Mouse (Mus musculus) kidney, adult 11 months (tissue): ENCODE measurements around the gene Atp1a4.
"Not testable (repeated sequence)": the region's sequence is repeated elsewhere in the genome, so short reads cannot be mapped to it uniquely, and the experiment has no call there.

Source experiments
- DNase-seq: peaks from one replicate; pipeline ENCODE4 v3.0.0; 2022

Gene Atp1a4

DNA sequence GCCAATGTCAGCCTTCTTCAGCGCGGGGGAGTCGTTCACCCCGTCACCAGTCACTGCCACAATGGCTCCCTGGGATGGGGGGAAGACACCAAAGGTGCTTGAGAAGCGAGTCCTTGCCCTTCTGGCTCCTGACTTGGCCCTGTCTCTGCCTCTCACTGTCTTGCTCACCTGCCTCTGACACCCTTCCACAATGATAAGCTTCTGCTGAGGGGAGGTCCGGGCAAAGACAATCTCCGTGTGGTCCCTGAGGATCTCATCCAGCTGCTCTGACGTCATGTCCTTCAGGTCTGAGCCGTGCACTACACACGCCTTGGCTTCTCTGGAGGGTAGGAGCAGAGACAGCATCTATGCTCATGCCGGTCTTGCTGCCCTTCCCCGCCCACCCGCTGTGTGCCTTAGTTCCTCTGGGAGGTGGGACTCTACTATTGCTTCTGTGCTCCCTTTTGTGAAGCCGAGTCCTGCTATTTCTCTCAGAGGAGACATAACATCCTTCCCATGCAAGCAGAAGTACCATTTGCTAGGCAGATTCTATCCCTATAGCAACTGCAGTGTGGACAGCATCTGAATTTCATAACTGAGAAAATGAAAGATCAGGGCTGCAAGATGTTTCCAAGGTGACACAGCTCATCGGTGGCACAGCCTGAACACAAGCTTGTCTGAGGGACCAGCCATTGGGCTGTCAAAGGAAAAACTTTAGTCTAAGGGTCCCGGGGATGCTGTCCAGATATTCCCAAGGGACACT lies 21.7 kb upstream of the Atp1a4 start:
- DNase-seq: no peak

DNA sequence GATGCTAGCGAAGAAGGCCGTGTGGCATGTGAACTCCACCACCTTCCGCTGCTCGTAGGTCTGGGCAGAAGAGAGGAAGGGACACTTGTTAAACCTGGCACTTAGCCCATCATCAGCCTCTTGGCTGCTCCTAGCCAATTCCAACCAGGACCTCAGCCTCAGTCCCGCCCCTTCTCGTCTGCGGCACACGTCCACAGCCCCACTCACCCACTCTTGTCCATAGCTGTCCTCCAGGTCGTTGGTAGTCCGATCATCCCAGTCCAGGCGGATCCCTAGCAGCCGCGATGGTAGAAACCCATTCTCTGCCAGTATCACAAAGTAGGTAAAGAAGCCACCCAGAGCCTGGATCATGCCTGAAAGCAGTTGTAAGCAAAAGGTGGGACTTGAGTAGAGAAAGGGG lies 20.1 kb upstream of the Atp1a4 start:
- no peak for DNase-seq

DNA sequence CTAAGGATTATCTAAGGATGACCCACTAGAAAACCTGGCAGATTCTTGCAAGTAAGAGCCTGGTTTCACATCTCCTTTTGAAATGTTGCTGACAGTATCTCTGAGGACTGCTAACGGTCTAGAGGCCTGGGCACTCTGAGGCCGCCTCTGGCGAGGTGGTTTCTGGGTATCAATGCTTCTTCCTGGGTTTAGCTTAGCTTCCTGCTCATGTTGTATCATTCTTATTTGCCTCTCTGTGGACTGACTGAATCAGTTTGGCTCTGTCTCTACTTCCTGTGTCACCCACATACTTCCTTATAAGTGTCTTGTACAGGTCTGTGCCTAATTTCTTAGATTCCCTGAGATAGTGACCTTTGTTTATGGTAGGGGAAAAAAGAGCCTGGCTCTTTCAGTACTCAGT lies 19.0 kb upstream of the Atp1a4 start:
- DNase-seq: no peak

DNA sequence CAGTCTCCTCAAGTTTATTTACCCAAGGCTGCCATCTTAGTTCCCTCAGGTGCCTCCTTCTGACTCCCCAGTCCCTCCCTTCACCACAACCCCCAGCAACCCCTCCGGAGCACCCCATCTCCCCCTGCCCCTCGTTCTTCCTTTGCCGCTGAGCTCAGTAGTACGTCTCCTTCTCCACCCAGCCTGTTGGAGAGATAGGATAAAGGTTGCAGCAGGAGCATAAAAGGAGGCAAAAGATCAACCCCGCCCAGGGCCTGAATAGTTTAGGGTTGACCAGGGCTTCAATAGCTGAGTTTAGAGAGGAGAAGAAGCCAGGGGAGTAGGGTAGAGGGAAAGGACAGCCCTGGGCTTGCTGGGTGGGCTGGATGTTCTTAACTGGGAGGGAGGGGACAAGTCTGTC lies 16.3 kb upstream of the Atp1a4 start:
- DNase-seq: no peak

DNA sequence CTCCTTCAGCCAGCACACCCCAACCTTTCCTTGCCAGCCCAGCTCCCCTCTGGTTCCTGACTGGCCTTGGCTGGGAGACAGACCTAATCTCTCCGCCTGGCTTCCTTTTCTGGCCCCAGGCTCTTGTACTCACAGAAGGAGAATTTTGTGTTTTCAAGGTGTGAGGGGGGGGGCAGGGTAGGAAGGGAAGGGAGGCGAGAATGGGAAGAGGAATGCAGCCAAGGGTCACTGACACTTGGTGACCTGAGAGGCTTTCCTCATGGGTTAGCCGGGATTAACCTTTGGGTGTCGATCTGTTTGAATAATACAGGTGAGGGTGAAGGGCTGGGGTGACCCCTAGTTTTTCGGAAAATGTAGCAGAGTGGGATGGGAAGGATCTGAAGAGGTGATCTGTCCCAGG lies 15.9 kb upstream of the Atp1a4 start:
- DNase-seq: peak; percentile 36

DNA sequence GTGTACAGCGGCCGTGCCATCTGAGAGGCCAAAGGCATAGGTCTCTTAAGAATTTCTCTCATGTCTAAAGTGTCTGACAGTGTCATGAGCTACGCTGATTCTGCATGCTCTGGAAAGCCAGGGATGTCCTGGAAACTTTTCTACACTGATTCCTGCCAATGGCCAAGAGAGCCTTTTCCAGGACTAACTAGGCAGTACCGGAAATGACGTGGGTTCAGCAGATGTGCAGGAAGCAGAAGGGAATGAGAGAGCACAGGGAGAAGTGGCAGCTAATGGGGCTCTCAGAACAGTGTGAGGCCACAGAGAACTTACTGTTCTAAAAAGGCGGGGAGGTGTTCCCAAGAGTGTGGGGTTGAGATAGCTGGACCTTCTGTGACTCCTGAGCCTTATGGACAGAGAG lies 15.2 kb upstream of the Atp1a4 start:
- no peak for DNase-seq

DNA sequence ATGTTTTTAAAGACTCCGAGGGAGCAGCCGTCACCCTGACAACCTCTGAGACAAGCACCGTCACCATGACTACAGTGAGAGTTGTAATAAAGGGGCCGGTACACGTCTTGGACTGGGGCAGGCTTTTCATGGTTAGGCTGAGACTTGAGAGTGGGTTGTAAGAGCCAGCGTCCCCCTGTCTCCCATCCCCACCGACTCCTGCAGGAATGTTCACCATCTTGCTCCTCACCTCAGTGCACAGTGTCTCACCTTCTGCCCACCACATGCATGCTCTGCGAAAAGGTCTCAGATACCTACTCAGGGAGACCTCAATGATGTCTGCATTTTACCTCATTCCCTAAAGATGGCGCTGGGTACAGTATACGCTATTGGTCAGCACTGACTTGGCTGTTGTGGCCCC lies 13.6 kb upstream of the Atp1a4 start:
- DNase-seq: no peak

DNA sequence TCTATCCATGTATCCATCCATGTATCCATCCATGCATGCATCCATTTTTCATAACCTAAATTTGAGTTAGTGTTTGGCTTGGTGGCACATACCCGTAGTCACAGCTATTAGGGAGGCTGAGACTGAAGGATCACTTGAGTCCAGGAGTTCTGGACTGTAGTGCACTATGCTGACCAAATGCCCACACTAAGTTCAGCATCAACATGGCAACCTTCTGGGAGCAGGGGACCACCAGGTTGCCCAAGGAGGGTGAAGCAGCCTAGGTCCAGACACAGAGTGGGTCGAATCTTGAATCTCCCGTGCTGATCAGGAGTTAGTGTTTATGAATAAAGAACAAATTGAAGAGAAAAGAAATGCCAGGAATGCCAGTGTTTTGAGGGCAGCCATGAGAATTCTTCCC lies 13.0 kb upstream of the Atp1a4 start:
- no peak for DNase-seq

DNA sequence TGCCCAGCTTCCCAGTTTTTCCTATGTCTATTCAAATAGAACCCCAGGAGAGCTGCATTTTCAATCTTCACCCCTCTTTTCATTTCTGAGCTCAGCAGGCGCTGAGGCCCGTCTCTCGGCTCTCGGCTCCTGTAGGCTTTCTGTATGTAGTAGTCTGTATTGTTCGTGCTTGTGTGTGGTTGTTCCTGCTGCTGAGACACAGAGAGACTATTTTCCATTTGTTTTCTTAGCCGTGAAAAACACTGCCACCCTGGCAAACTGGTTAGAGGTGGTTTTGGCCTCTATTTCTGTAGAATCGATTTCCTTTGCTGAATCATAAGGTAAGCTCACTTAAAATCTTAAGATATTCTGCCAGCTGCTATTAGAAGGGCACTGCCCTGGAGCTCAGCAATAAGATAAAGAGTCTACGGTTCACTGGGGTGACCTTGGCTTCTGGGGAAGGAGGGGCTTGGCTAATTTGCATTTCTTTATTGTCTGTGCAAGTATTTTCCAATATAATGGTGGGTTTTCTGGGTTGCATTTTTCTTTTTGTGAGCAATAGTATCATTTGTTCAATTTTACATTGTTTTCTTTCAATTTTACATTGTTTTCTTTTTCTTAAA lies 3.4 kb upstream of the Atp1a4 start, which contains the start of gene Igsf8:
TSS of gene Igsf8 (plus strand) at position 165 of the 602 bp plus-strand sequence.
- DNase-seq: no peak

DNA sequence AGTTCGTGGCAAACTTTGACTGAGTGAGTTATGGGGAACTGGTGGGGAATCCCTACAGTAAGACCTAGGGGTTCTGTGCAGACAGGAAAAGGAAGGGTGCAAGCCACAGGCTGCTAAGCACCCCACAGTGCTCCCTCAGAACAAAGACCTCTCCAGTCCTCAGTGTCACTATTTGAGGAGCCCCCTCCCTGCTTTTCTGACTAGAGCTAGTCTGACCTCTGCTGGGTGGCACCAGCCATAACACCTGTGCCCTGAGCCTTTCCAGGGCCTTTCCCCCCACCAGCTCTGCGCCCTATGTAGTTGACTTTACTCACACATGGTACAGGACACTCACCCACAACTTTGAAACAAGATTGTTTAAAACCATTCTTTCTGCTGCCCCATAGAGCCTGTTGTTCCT lies 10.5 kb downstream of the Atp1a4 start:
- DNase-seq: no peak

DNA sequence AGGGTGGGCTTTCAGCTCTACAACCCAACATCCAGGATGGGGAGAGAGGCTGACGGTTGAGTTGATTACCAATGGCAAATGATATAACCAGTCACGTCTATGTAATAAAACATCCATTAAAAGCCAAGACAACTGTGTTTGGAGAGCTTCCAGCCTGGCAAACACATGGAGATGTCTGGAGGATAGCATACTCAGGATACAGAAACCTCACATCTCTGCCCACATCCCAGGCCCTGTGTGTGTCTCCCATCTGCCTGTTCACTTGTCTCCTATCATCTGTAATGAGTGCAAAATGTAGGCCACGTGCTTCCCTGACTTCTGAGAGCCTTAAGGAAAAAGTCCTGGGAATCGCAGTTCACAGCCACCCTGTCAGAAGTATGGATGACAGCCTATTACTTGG lies 11.0 kb downstream of the Atp1a4 start:
- no peak for DNase-seq

DNA sequence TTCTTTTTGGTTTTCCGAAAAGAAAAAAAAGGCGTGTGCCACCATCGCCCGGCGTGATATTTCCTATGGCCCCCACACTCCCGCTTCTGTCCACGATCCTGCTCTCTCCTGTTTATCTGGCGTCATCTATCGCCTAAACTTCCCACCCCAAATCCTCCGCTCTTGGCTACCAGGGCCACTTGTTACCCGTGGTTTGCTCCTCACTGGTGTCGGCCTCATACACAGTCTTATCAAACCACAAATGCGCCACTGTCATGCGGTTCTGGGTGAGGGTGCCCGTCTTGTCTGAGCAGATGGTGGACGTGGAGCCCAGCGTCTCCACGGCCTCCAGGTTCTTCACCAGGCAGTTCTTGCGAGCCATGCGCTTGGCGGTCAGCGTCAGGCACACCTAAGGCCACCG lies 13.6 kb downstream of the Atp1a4 start:
- DNase-seq: not testable (repeated sequence)

DNA sequence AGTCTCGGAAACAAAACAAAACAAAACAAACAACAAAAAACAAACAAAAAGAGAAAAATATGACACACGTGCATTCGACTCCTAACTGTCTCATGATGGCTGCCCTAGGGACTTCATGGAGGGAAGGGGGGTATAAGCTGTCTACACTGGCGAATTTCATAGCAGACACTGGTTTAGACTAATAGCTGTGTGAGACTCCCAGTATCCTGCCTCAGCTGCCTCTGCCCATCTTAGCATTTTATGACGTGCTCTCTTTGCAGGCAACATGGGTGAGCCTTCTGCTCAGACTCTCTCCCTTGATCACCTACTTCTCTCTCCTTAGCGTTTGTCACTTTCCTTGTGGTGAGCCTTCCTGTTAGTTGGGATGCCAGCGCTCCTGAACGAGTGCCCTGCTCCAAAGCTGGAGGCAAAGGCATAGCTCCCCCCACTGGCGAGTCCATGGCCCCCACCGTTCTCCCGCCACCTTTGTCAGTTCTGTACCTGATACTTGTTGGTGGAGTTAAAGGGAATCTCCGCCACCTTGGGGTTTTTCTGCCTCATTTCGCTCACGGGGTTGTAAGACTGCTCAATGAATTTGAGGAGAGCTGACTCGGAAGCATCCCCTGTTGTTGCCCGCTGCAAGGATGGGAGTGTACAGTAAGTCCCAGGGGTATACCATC lies 14.5 kb downstream of the Atp1a4 start:
- DNase-seq: no peak

DNA sequence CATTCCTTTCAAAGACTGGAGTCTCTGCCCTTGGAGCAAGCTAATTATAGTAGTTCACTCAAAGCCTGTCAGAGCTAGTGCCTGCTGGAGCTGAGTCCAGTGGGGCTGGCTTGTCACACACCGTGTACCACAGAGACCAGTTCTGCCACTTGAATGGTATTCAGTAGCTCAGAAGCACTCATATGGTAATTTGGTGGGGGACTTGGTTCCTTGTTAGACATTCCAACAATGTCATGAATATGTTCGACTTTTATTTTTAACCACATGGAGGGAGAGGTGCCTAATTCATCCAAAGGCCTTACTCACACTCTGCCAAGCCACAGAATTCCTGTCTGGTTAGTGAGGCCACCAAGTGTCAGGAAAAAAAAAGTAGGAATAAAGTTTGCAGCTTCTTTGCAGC lies 15.8 kb downstream of the Atp1a4 start:
- DNase-seq: peak; percentile 88

DNA sequence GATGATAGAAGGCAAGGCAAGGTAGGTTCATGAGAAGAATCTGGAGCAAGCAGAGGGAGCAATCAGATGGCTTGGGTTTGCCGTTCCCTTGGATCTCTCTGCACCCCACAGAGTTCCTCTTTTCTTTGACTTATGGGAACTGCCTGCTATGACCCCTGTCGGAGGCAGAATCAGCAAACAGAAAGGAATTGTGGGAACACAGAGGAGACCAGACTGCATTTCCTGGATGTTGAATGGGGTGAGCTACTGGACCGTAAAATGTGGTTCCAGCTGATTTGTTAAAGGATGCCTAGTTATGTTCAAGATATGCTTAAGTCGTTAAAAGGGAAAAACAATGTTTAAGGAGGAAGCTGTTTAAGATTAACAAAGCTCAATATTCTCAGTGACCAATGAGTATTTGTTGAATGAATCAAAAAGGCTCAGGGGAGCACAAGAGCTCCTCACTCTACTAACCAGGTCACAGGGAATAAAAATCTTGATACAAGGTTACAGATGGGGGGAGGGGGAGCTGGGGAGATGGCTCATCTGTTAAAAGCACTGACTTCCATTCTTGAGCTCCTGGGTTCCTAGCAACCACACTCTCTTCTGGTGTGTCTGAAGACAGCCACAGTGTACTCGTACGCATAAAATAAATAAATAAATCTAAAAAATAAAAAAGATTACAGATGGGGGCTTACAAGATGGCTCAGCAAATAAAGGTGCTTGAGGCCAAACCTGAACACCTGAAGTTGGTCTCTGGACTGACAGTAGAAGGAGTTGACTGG lies 17.1 kb downstream of the Atp1a4 start:
- peak; percentile 44 for DNase-seq

DNA sequence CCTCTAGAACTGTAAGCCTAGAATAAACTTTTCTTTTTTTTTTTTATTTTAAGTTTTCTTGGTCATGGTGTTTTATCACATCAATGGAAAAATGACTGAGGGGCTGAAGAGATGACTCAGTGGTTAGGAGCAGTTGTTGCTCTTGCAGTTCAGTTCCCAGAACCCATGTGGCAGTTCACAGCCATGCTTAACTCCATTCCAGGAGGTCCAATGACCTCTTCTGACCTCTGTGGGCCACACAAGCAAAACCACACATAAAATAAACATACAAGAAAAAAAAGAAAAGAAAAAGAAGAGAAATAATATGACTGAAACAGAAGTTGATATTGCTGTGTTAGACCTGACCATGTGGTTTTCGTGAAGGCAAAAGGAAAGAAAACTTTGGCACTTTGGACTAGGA lies 29.0 kb downstream of the Atp1a4 start:
- no peak for DNase-seq

DNA sequence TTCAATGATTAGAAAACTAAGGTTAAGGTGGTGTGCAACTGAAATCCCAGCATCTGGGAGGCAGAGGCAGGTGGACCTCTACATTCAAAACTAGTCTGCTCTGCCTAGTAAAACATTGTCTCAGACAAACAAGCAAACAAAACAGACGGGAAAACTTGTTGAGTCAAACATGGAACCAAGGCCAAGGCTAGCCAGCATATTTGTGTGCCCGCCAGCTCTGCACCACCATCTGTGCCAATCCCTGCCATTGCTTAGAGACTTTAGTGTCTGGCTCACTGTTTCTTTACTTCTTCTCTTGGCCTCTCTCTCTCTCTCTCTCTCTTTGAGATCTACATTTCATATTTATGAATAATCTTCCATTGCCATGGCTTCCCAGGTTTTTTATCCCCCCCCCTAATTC lies 30.0 kb downstream of the Atp1a4 start:
- no peak for DNase-seq

DNA sequence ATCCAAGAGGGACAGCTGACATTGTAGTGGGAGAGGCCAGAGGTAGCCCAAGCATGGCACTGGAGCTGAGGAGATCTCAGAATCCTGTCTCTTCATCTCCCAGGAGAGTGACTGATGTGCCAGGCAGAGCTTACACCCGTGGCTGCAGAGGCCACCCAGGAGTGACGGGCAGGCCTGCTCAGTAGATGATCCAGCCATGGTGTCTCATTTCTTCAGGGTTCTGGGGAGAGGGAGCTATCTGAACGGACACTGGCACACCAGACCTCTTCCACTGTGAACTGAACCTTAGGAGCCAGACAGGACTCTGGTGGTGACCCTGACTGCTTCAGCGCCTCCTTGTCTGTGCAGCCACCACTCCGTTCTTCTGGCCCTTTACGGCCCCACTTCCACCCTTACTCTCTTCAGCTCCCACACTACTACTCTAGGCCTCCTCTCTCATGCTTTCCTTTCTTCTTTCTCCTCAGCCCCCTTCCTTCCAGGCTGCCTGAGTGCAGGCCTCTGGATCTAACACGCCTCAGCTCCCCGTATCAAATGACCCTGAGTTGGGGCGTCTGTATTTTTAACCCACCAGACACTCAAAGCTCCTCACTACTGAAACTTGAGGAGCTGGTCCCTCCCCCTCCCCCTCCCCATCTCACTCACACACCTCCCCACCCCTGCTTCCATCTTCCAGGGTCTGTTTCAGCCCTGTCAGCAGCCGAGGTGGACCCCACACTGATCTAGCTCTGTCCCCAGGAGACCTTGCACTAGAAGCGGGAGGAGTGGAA lies 36.7 kb downstream of the Atp1a4 start:
- no peak for DNase-seq

DNA sequence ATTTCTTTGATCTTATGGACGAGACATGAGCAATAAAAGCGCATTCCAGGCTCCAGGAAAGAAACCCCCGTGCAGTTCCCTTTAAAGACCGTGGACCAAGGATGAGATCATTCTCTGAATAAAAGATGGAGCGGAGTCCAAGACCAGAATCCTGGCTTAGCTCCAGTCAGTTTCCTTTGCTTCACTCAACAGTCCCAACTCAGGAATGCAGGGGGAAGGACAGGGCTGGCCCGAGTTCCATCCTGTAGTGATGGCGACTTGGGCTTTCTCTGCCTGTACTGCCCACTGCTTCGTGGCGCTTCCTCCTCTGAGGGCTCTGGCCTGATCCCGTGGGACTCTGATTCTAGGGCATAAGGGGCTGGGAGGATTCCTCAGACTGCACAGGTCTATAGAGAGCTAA lies 37.8 kb downstream of the Atp1a4 start:
- DNase-seq: peak; percentile 76

DNA sequence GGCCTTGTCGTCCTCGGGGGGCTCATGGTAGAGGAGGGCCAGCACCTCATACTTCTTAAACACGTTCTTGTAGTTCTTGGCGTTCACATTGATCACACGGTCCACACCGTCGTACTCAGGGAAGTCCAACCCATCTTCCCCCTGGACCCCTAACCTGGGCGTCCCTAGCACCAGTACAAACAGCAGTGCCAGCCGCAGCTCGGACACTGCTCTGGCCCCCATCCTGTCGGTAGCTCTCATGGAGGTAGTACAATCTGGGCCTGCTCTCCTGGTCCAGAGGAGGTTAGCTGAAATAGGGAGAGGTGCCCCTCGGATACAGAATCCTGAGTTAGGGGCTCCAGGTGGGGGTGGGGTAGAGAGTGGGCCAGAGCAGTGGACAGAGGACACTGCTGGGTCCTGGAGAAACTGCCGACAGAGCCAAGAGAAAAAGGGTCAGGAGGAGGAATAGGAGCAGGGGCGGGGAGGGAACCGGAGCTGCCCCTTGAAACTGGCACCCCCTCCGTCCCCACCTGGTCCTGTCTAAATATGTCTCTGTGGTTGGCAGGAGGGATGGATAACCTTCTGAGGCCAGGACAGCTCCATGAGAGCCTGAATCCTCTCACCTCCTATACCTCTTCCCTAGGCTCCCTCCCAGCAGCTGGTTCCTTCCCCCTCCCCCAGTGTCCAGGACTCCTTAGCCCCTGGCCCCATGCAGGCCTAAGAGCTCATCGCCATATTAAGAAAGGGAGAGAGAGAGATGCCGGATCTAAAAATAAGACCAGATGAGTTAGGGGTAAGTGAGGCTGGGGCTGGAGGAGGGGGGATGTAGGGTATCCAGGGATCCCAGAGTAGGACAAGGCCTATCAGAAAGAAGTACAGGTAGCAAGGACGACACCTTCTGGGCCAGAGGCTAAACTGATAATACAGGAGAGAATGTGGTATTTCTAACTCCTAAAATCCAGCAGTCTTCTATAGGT lies 38.5 kb downstream of the Atp1a4 start, which contains the start of gene Casq1:
TSS of gene Casq1 (minus strand) at position 418 of the 956 bp plus-strand sequence.
- DNase-seq: no peak

DNA sequence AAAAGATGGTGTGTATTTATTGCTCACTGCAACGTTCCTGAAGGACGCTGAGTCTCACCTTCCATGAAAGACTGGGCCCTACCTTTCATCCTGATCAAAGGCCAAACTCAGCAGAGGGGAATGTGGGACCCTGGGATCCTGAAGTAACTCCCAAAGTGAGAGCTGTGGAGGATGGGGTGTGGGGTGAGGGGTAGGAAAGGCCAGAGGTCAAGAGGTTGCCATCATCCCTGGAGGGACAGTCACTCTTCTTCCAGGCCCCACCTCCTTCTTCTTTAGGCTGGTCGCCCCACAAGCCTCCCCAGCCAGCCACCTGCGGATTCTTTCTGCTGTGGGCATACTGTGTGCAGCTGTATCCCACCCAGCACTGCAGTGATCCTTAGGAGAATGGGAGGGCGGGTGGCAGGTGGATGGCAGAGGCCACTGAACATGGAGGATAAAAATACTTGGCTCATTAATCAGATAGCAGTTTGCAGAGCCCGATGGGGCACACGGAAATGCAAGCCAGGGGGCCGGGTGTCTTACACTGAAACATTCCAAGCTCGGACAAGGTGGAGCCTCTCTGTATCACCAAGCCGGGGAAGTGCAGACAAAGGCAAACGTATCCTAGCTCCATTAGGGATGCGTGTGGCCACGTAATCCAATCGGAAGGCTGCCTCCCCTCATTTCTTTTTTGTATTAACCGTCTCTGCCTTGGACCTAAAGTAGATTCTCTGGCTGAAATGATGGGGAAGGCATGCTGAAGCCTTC lies 39.9 kb downstream of the Atp1a4 start:
- DNase-seq: no peak
